Mouse (Mus musculus) spleen, adult 2 months (tissue): ENCODE measurements around the gene Pdcd10.

Experiments used
- CTCF ChIP-seq: fragments of 200-500 bp; IDR thresholded peaks from 2 replicates; pipeline ENCODE4 v1.5.1; 2011; ENCODE audit warnings: mild to moderate bottlenecking, inconsistent platforms; ENCODE audit not compliant: insufficient read depth, insufficient read length, insufficient replicate concordance; ENCODE audit errors: extremely low read depth
- POLR2A ChIP-seq: fragments of 200-500 bp; IDR thresholded peaks from 2 replicates; pipeline ENCODE4 v1.6.1; 2011; ENCODE audit warnings: low read depth, low read length, inconsistent platforms

DNA sequence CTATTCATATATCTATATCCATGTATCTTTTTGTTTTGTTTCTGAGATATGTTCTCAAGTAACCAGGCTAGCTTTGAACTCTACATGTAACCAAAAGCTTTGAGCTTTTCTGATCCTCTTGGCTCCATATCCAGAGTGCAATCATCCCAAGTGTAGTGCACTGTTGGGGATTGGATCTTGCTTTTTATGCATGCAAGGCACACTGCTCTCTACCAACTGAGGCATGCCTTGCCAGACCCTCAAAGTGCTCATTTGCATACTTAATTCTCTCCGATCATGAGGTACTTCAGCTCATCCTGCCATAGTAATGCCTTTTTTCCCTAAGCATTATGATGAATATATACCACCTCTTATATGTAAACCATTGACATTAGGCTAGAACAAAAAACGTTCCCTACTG is 35.3 kb downstream of the Pdcd10 start:
- no peak for TF ChIP-seq CTCF
- no peak for TF ChIP-seq POLR2A
